Mouse (Mus musculus): Measurements from ENCODE around the gene Ccnj.

DNA sequence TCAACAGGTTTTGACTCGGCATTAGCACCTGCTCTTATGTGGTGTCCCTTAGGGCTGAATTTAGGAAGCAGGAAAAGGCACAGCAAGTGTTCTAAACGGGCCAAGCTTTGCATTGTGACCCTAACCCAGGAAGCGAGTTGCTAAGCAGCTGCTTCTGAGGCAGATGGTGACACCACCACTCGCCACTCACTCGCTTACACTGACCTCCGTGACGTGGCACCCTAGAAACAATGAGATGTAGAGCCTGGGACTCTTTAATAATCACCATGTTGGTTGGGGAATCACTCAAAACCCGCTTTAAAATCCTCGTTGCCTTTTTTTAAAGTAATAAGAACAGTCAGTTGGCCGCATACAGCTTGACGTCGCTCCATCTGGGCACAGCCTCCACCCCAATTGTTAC, 18.3 kb downstream of the Ccnj start:
- no peak for TF ChIP-seq CTCF (IDR thresholded peaks at IDR 0.05; ENCODE audit: low read depth)
- TF ChIP-seq EP300 (IDR thresholded peaks at IDR 0.05; ENCODE audit: low read depth), result no peak
